Mouse (Mus musculus) MEL (cell line): Measurements from ENCODE around the gene Tst. TPM values are rescaled to one million over a fixed set of nuclear protein-coding genes. Genes with fewer than 3 reads are reported as not detected.

Experiments
- DNase-seq: peaks from one replicate; pipeline ENCODE4 v3.0.0; 2011; ENCODE audit warnings: low read depth, low spot score
- H3K27ac ChIP-seq: 2 replicates; pipeline ENCODE4 v1.5.1; 2012; ENCODE audit warnings: low read depth, mild to moderate bottlenecking, control low read depth, low read length, moderate library complexity; ENCODE audit not compliant: control insufficient read depth
- H3K27me3 ChIP-seq, 2 experiments: fragments of 150-350 bp in 1 of 2; sonication (generic) in 1 of 2; 2 replicates each; pipeline ENCODE4 v1.6.1; 2012; ENCODE audit warnings: low read length in 2 of 2, mild to moderate bottlenecking in 2 of 2, improper control_type of control experiment in 1 of 2, moderate library complexity in 1 of 2; ENCODE audit not compliant: insufficient read depth in 2 of 2, control insufficient read depth in 1 of 2
- H3K36me3 ChIP-seq, 2 experiments: 2 replicates each; pipeline ENCODE4 v1.6.1; 2012 to 2014; ENCODE audit warnings: low read length in 2 of 2, improper control_type of control experiment in 1 of 2, inconsistent platforms in 1 of 2, mild to moderate bottlenecking in 1 of 2; ENCODE audit not compliant: insufficient read depth in 2 of 2, control insufficient read depth in 1 of 2
- H3K4me1 ChIP-seq, 2 experiments: fragments of 150-350 bp in 1 of 2; sonication (generic) in 1 of 2; 2 replicates each; pipeline ENCODE4 v1.6.1; 2012; ENCODE audit warnings: low read length in 2 of 2, improper control_type of control experiment in 1 of 2, mild to moderate bottlenecking in 1 of 2; ENCODE audit not compliant: insufficient read depth in 2 of 2, control insufficient read depth in 1 of 2
- H3K4me3 ChIP-seq, 2 experiments: fragments of 150-350 bp in 1 of 2; sonication (generic) in 1 of 2; 2 replicates each; pipeline ENCODE4 v1.5.1; 2012; ENCODE audit warnings: low read depth in 2 of 2, low read length in 2 of 2, mild to moderate bottlenecking in 2 of 2, moderate library complexity in 2 of 2, control low read depth in 1 of 2, improper control_type of control experiment in 1 of 2; ENCODE audit not compliant: control insufficient read depth in 1 of 2, insufficient read depth in 1 of 2
- H3K79me2 ChIP-seq: 2 replicates; pipeline ENCODE4 v1.6.1; 2012; ENCODE audit warnings: mild to moderate bottlenecking, low read length, moderate library complexity; ENCODE audit not compliant: control insufficient read depth, poor library complexity, insufficient read depth
- H3K9ac ChIP-seq: 2 replicates; pipeline ENCODE4 v1.6.1; 2012; ENCODE audit warnings: low read depth, mild to moderate bottlenecking, control low read depth, low read length, moderate library complexity; ENCODE audit not compliant: control insufficient read depth, poor library complexity, severe bottlenecking
- H3K9me3 ChIP-seq: fragments of 150-350 bp; sonication (generic); replicated peaks from 2 replicates; pipeline ENCODE4 v1.6.1; 2012; ENCODE audit warnings: mild to moderate bottlenecking, low read length, improper control_type of control experiment, moderate library complexity; ENCODE audit not compliant: insufficient read depth
- BHLHE40 ChIP-seq: IDR thresholded peaks from 2 replicates; pipeline ENCODE4 v1.6.1; 2012; ENCODE audit warnings: low read depth, mild to moderate bottlenecking, inconsistent platforms, low read length, improper control_type of control experiment, borderline replicate concordance
- CHD1 ChIP-seq: IDR thresholded peaks from 2 replicates; pipeline ENCODE4 v1.6.1; 2012; ENCODE audit warnings: low read depth, mild to moderate bottlenecking, inconsistent platforms, low read length, improper control_type of control experiment
- CTCF ChIP-seq, 3 experiments: IDR thresholded peaks in 2 of 3; conservative IDR thresholded peaks in 1 of 3; 2 replicates each; pipeline ENCODE4 v1.5.1; 2011 to 2012; ENCODE audit warnings: low read length in 3 of 3, low read depth in 2 of 3, mild to moderate bottlenecking in 2 of 3, improper control_type of control experiment in 1 of 3, inconsistent platforms in 1 of 3, mixed read lengths in 1 of 3, moderate library complexity in 1 of 3; ENCODE audit not compliant: control insufficient read depth in 1 of 3, insufficient read depth in 1 of 3, poor library complexity in 1 of 3, severe bottlenecking in 1 of 3
- E2F4 ChIP-seq: IDR thresholded peaks from 2 replicates; pipeline ENCODE4 v1.6.1; 2011; ENCODE audit warnings: low read depth, low read length, improper control_type of control experiment, borderline replicate concordance
- ELF1 ChIP-seq: IDR thresholded peaks from 2 replicates; pipeline ENCODE4 v1.6.1; 2014; ENCODE audit warnings: low read depth, mild to moderate bottlenecking, inconsistent platforms, low read length, improper control_type of control experiment, moderate library complexity
- MAFK ChIP-seq: IDR thresholded peaks from 2 replicates; pipeline ENCODE4 v1.6.1; 2011; ENCODE audit warnings: low read depth, mild to moderate bottlenecking, low read length, improper control_type of control experiment, borderline replicate concordance
- MAX ChIP-seq: IDR thresholded peaks from 2 replicates; pipeline ENCODE4 v1.6.1; 2011; ENCODE audit warnings: low read length, improper control_type of control experiment
- MXI1 ChIP-seq: IDR thresholded peaks from 2 replicates; pipeline ENCODE4 v1.6.1; 2011; ENCODE audit warnings: mild to moderate bottlenecking, low read depth, low read length, improper control_type of control experiment
- NELFE ChIP-seq: IDR thresholded peaks from 2 replicates; pipeline ENCODE4 v1.6.1; 2011; ENCODE audit warnings: low read depth, low read length, improper control_type of control experiment
- POLR2A ChIP-seq, 2 experiments: IDR thresholded peaks; 2 replicates each; pipeline ENCODE4 v1.6.1; 2011 to 2012; ENCODE audit warnings: low read length in 2 of 2, mild to moderate bottlenecking in 2 of 2, control low read depth in 1 of 2, improper control_type of control experiment in 1 of 2, low read depth in 1 of 2, moderate library complexity in 1 of 2; ENCODE audit not compliant: control insufficient read depth in 1 of 2, insufficient read depth in 1 of 2, poor library complexity in 1 of 2
- POLR2AphosphoS2 ChIP-seq: IDR thresholded peaks from 2 replicates; pipeline ENCODE4 v1.6.1; 2011; ENCODE audit warnings: low read length, improper control_type of control experiment
- RAD21 ChIP-seq: IDR thresholded peaks from 2 replicates; pipeline ENCODE4 v1.6.1; 2011; ENCODE audit warnings: mild to moderate bottlenecking, low read depth, low read length, improper control_type of control experiment
- SMC3 ChIP-seq: IDR thresholded peaks from 2 replicates; pipeline ENCODE4 v1.6.1; 2011; ENCODE audit warnings: low read depth, low read length, improper control_type of control experiment
- TBP ChIP-seq: IDR thresholded peaks from 2 replicates; pipeline ENCODE4 v1.8.0; 2011; ENCODE audit warnings: low read depth, low read length, improper control_type of control experiment
- UBTF ChIP-seq: IDR thresholded peaks from 2 replicates; pipeline ENCODE4 v1.6.1; 2012; ENCODE audit warnings: low read depth, mild to moderate bottlenecking, inconsistent platforms, low read length, improper control_type of control experiment, moderate library complexity, borderline replicate concordance; ENCODE audit not compliant: insufficient read depth
- USF1 ChIP-seq: IDR thresholded peaks from 2 replicates; pipeline ENCODE4 v1.6.1; 2014; ENCODE audit warnings: low read depth, mild to moderate bottlenecking, inconsistent platforms, low read length, improper control_type of control experiment, moderate library complexity
- USF2 ChIP-seq, 2 experiments: IDR thresholded peaks; 2 replicates each; pipeline ENCODE4 v1.6.1; 2011 to 2012; ENCODE audit warnings: improper control_type of control experiment in 2 of 2, low read length in 2 of 2, borderline replicate concordance in 1 of 2, inconsistent platforms in 1 of 2, low read depth in 1 of 2, mild to moderate bottlenecking in 1 of 2; ENCODE audit not compliant: insufficient read depth in 1 of 2
- ZC3H11A ChIP-seq: IDR thresholded peaks from 2 replicates; pipeline ENCODE4 v1.6.1; 2012; ENCODE audit warnings: low read depth, mild to moderate bottlenecking, inconsistent platforms, low read length, improper control_type of control experiment
- polyA plus RNA-seq, 2 experiments: library from polyadenylated mRNA; stranded (reverse) in 1 of 2; unstranded in 1 of 2; fragments of >175 nt in 1 of 2; fragments of >200 nt in 1 of 2; gene quantifications; 2 replicates each; pipeline versions ENCODE4 v1.2.1 to v1.2.4; 2012; ENCODE audit warnings: low replicate concordance in 2 of 2, low read depth in 1 of 2; ENCODE audit not compliant: insufficient read length in 2 of 2, insufficient read depth in 1 of 2, missing spikeins in 1 of 2
- total RNA-seq: library from RNA; depleted of rRNA; stranded (reverse); fragments of 300-350 nt; gene quantifications from 2 replicates; pipeline ENCODE4 v1.2.3, GENCODE M21; 2012

Tst gene
- total and polyA plus RNA-seq, 3 experiments, result 29.5 to 34.8 TPM; not detected in 1

DNA sequence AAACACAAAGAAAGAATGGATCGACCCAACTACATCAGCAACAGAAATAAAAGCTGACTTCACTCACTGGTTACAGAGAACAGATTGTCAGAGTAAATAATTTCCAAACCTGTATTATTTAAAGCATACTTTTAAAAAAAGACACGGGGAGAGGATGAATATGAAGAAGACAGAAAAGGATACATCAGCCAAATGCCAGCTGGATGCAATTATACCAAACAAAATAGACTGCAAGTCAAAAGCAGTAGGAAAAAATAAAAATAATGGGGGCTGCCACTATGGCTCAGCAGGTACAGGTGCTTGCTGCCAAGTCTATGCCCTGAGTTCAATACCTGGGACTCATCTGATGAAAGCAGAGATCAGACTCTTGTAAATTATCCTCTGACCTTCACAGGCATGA, 25.5 kb downstream of the Tst start:
- H3K36me3 ChIP-seq, result peaks cover 0 to 6% of the 10 kb centered on the region in 2 experiments; a peak in 2 of 4 replicates
- H3K4me1 ChIP-seq, result peaks cover 0 to 30% of the 10 kb centered on the region in 2 experiments; a peak in 3 of 4 replicates
- H3K79me2 ChIP-seq, result no peaks in the 10 kb centered on the region; the same call in 1 of the 2 replicates
- H3K9ac ChIP-seq, result no peak overlapping the region
- no peak overlapping the region for H3K4me3 ChIP-seq
- TF ChIP-seq POLR2A (IDR thresholded peaks at IDR 0.05; ENCODE audit: control insufficient read depth in 1 of 2, insufficient read depth in 1 of 2, low read depth in 1 of 2, low read length in 2 of 2, poor library complexity in 1 of 2) (no peak), USF1 (no peak), BHLHE40 (no peak), UBTF (no peak), E2F4 (no peak), CTCF (IDR thresholded peaks at IDR 0.05 in 2 of 3, conservative IDR thresholded peaks at IDR 0.05 in 1 of 3; ENCODE audit: control insufficient read depth in 1 of 3, insufficient read depth in 1 of 3, low read depth in 2 of 3, low read length in 3 of 3, poor library complexity in 1 of 3, severe bottlenecking in 1 of 3) (no peak), SMC3 (no peak), RAD21 (no peak), POLR2AphosphoS2 (no peak), MXI1 (no peak), USF2 (IDR thresholded peaks at IDR 0.05; ENCODE audit: borderline replicate concordance in 1 of 2, insufficient read depth in 1 of 2, low read depth in 1 of 2, low read length in 2 of 2) (no peak), MAFK (no peak), ELF1 (no peak)
- no peak overlapping the region for H3K27ac ChIP-seq
- H3K27me3 ChIP-seq, result no peaks in the 10 kb centered on the region
- no peaks in the 10 kb centered on the region for H3K9me3 ChIP-seq
- no peak for DNase-seq

DNA sequence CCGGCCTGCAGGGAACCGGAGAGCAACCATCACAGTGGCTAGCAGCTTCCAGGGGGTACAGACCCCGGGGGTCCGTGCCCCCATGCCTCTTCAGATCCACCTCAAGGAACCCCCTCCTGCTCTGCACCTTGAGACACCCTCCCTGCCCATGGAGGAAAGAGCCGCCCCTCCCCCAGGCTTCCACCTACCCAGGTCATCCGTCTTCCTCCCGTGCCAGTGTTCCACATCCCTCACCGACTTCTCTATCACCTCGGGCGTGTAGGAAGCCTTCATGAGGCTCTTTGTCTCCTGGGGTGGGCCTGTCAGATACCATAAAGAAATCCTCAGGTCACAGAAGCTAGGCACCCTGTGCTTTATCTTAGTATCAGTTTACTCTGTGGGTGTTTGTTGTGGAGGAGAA, 27.2 kb downstream of the Tst start:
- H3K36me3 ChIP-seq, result peaks cover 0 to 6% of the 10 kb centered on the region in 2 experiments; a peak in 2 of 4 replicates
- no peaks in the 10 kb centered on the region for H3K9me3 ChIP-seq
- peak overlapping the region; percentile 89 for H3K27ac ChIP-seq
- peak; percentile 43 for DNase-seq
- H3K27me3 ChIP-seq, result no peaks in the 10 kb centered on the region
- H3K4me3 ChIP-seq, result peak overlapping the region; percentile 49 to 57
- H3K9ac ChIP-seq, result peak overlapping the region; percentile 63
- no peaks in the 10 kb centered on the region; the same call in 1 of the 2 replicates for H3K79me2 ChIP-seq
- TF ChIP-seq ZC3H11A (no peak), NELFE (peak; percentile 29; the same call in 1 of the 2 replicates), BHLHE40 (no peak), TBP (no peak), CHD1 (0 out of 2 replicates have a peak, but pooled peaks have one; percentile 58), E2F4 (no peak), MAX (0 out of 2 replicates have a peak, but pooled peaks have one; percentile 8)
- peaks cover 0 to 26% of the 10 kb centered on the region in 2 experiments; a peak in 3 of 4 replicates for H3K4me1 ChIP-seq
